Mouse (Mus musculus): ENCODE data around the gene Slc25a13. TPM values are rescaled to one million over a fixed set of nuclear protein-coding genes. Genes with fewer than 3 reads are reported as not detected.

The Slc25a13 gene
- total and polyA plus RNA-seq, 3 experiments, result 15.6 to 16.7 TPM; not detected in 1

DNA sequence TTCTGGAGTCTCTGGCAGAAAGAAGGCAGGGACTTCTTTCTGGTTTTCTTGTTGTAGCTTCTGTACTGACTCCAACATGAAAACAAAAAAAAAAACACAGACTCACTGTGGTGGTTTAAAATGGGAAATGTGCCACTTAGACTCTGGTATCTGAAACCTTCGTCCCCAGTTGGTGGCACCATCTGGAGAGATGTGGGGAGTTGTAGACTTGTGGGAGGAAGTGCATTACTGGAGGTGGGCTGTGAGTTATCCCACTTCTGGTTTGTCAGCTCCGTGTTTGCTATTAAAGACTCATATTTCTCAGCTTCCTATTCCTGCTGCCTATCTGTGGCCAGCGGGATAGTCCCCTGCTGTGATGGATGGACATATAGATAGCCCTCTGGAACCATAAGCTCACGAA lies 139.7 kb downstream of the Slc25a13 start:
- H3K27me3 ChIP-seq (ENCODE audit: control insufficient read depth in 1 of 2, insufficient read depth in 2 of 2, low read length in 2 of 2), result no peaks in the 10 kb centered on the region
- H3K4me3 ChIP-seq (ENCODE audit: control insufficient read depth in 1 of 2, insufficient read depth in 1 of 2, low read depth in 2 of 2, low read length in 2 of 2), result no peak overlapping the region
- no peak for TF ChIP-seq ETS1 (IDR thresholded peaks at IDR 0.05; ENCODE audit: low read depth, low read length)
- TF ChIP-seq ZC3H11A (IDR thresholded peaks at IDR 0.05; ENCODE audit: low read depth, low read length), result no peak
- no peak for TF ChIP-seq NELFE (IDR thresholded peaks at IDR 0.05; ENCODE audit: low read depth, low read length)
- TF ChIP-seq NRF1 (IDR thresholded peaks at IDR 0.05; ENCODE audit: insufficient read depth, low read depth, low read length, poor library complexity, severe bottlenecking), result no peak
- no peak for TF ChIP-seq GABPA (IDR thresholded peaks at IDR 0.05; ENCODE audit: low read depth, low read length)
- TF ChIP-seq ZNF384 (IDR thresholded peaks at IDR 0.05; ENCODE audit: low read depth, low read length), result no peak
- no peak for TF ChIP-seq SIN3A (IDR thresholded peaks at IDR 0.05; ENCODE audit: low read length)
- no peak for TF ChIP-seq POLR2AphosphoS2 (IDR thresholded peaks at IDR 0.05; ENCODE audit: low read length)
- no peak for TF ChIP-seq RAD21 (IDR thresholded peaks at IDR 0.05; ENCODE audit: low read depth, low read length)
- TF ChIP-seq POLR2A (IDR thresholded peaks at IDR 0.05; ENCODE audit: control insufficient read depth in 1 of 2, insufficient read depth in 1 of 2, low read depth in 1 of 2, low read length in 2 of 2, poor library complexity in 1 of 2), result no peak
- no peak for TF ChIP-seq BHLHE40 (IDR thresholded peaks at IDR 0.05; ENCODE audit: borderline replicate concordance, low read depth, low read length)
- no peak for TF ChIP-seq GATA1 (IDR thresholded peaks at IDR 0.05; ENCODE audit: low read depth, low read length)
- no peak for TF ChIP-seq USF1 (IDR thresholded peaks at IDR 0.05; ENCODE audit: low read depth, low read length)
- no peak for TF ChIP-seq CHD2 (IDR thresholded peaks at IDR 0.05; ENCODE audit: low read length)
- no peak for TF ChIP-seq UBTF (IDR thresholded peaks at IDR 0.05; ENCODE audit: borderline replicate concordance, insufficient read depth, low read depth, low read length)
- no peak overlapping the region for H3K9ac ChIP-seq (ENCODE audit: control insufficient read depth, low read depth, low read length, poor library complexity, severe bottlenecking)
- H3K9me3 ChIP-seq (replicated peaks; ENCODE audit: insufficient read depth, low read length), result no peaks in the 10 kb centered on the region
- no peak for DNase-seq (ENCODE audit: low read depth, low spot score)
- no peaks in the 10 kb centered on the region for H3K36me3 ChIP-seq (ENCODE audit: control insufficient read depth in 1 of 2, insufficient read depth in 2 of 2, low read length in 2 of 2)
- no peaks in the 10 kb centered on the region for H3K79me2 ChIP-seq (ENCODE audit: control insufficient read depth, insufficient read depth, low read length, poor library complexity)
- H3K4me1 ChIP-seq (ENCODE audit: control insufficient read depth in 1 of 2, insufficient read depth in 2 of 2, low read length in 2 of 2), result no peaks in the 10 kb centered on the region
- no peak overlapping the region for H3K27ac ChIP-seq (ENCODE audit: control insufficient read depth, low read depth, low read length)

DNA sequence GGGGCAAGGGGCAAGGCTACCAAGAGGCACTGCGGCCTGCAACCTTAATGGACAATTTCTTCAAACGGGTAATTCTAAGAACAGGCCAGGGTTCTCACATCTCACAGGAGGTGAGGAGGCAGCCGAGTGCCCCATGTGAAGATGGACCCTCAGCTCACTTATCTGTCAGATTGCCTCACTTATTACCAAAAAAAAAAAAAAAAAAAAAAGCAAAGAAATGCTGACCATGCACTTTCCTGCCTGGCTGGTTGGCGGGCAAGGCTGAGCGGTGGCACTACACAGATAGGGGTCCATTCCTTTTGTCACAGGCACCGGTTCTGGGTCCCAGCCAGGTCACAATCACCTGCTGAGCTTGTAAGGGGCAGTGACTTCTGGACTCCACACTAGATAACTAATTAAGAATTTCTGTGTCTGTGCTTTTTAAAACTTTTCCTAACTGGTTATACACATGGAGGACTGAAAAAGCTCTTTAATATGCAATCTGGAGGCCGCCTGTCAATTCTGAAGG lies 141.0 kb downstream of the Slc25a13 start:
- Histone ChIP-seq H3K27me3 (ENCODE audit: control insufficient read depth in 1 of 2, insufficient read depth in 2 of 2, low read length in 2 of 2) (no peaks in the 10 kb centered on the region), H3K79me2 (ENCODE audit: control insufficient read depth, insufficient read depth, low read length, poor library complexity) (no peaks in the 10 kb centered on the region), H3K27ac (ENCODE audit: control insufficient read depth, low read depth, low read length) (no peak overlapping the region), H3K9ac (ENCODE audit: control insufficient read depth, low read depth, low read length, poor library complexity, severe bottlenecking) (no peak overlapping the region), H3K9me3 (replicated peaks; ENCODE audit: insufficient read depth, low read length) (no peaks in the 10 kb centered on the region), H3K4me3 (ENCODE audit: control insufficient read depth in 1 of 2, insufficient read depth in 1 of 2, low read depth in 2 of 2, low read length in 2 of 2) (no peak overlapping the region), H3K36me3 (ENCODE audit: control insufficient read depth in 1 of 2, insufficient read depth in 2 of 2, low read length in 2 of 2) (no peaks in the 10 kb centered on the region), H3K4me1 (ENCODE audit: control insufficient read depth in 1 of 2, insufficient read depth in 2 of 2, low read length in 2 of 2) (no peaks in the 10 kb centered on the region)
- DNase-seq (ENCODE audit: low read depth, low spot score), result no peak
- no peak for TF ChIP-seq ETS1 (IDR thresholded peaks at IDR 0.05; ENCODE audit: low read depth, low read length)
- no peak for TF ChIP-seq E2F4 (IDR thresholded peaks at IDR 0.05; ENCODE audit: borderline replicate concordance, low read depth, low read length)
- no peak for TF ChIP-seq RAD21 (IDR thresholded peaks at IDR 0.05; ENCODE audit: low read depth, low read length)
- no peak for TF ChIP-seq GABPA (IDR thresholded peaks at IDR 0.05; ENCODE audit: low read depth, low read length)
- TF ChIP-seq ELF1 (IDR thresholded peaks at IDR 0.05; ENCODE audit: low read depth, low read length), result no peak
- no peak for TF ChIP-seq SMC3 (IDR thresholded peaks at IDR 0.05; ENCODE audit: low read depth, low read length)
- no peak for TF ChIP-seq HCFC1 (IDR thresholded peaks at IDR 0.05; ENCODE audit: low read depth, low read length)
- TF ChIP-seq CTCF (IDR thresholded peaks at IDR 0.05 in 2 of 3, conservative IDR thresholded peaks at IDR 0.05 in 1 of 3; ENCODE audit: control insufficient read depth in 1 of 3, insufficient read depth in 1 of 3, low read depth in 2 of 3, low read length in 3 of 3, poor library complexity in 1 of 3, severe bottlenecking in 1 of 3), result no peak
- TF ChIP-seq BHLHE40 (IDR thresholded peaks at IDR 0.05; ENCODE audit: borderline replicate concordance, low read depth, low read length), result no peak
- TF ChIP-seq TBP (IDR thresholded peaks at IDR 0.05; ENCODE audit: low read depth, low read length), result no peak
- TF ChIP-seq CHD2 (IDR thresholded peaks at IDR 0.05; ENCODE audit: low read length), result no peak
- no peak for TF ChIP-seq MEF2A (IDR thresholded peaks at IDR 0.05; ENCODE audit: extremely low read depth, insufficient replicate concordance, low read depth, low read length, poor library complexity, severe bottlenecking)
- TF ChIP-seq ZKSCAN1 (IDR thresholded peaks at IDR 0.05; ENCODE audit: low read depth, low read length), result no peak
- TF ChIP-seq USF2 (IDR thresholded peaks at IDR 0.05; ENCODE audit: borderline replicate concordance in 1 of 2, insufficient read depth in 1 of 2, low read depth in 1 of 2, low read length in 2 of 2), result no peak
- no peak for TF ChIP-seq POLR2AphosphoS2 (IDR thresholded peaks at IDR 0.05; ENCODE audit: low read length)
- no peak for TF ChIP-seq MAZ (IDR thresholded peaks at IDR 0.05; ENCODE audit: low read depth, low read length)
- TF ChIP-seq POLR2A (IDR thresholded peaks at IDR 0.05; ENCODE audit: control insufficient read depth in 1 of 2, insufficient read depth in 1 of 2, low read depth in 1 of 2, low read length in 2 of 2, poor library complexity in 1 of 2), result no peak
